Mouse (Mus musculus): Measurements from ENCODE around the gene Zbtb18. TPM values are rescaled to one million over a fixed set of nuclear protein-coding genes. Genes with fewer than 3 reads are reported as not detected.
"Not testable (repeated sequence)": the region's sequence is repeated elsewhere in the genome, so short reads cannot be mapped to it uniquely, and the experiment has no call there.

Zbtb18 gene
- polyA plus RNA-seq, 1 experiment from 2014 or later = 2.0 TPM

DNA sequence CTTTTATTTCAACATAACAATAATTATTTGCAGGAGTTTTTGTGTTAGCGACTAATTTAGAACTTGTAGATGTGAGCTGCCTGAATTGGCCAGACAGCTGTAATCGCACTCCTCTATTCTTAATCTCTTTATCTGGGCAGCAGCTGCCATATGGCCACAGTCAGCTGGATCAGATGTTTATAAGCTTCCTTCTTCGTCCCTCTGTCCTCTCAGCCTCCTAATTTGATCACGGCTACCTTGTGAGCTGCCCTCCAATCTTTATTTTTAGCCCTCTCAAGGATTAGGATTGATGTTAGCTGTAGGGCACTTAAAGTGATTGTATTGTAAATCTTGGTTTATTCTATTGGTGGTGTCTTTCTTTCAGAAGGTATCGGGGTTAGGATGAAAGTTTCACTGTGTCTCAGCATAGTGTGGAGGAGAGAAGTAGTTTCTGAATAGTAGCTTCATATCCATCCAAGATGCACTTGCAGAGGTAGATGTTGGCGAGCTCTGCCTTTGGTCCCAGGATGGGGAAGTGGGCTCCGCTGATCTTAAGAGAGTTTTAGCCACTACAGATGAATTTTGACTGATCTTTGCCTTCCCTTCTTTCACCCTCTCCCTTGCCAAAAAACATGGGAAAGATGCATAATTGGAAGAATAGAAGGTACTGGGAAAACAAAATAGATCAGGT, 3.4 kb downstream of the Zbtb18 start:
- no peak overlapping the region for H3K4me3 ChIP-seq (ENCODE audit: low read depth, low read length)
- TF ChIP-seq EP300 (IDR thresholded peaks at IDR 0.05) (no peak), CTCF (IDR thresholded peaks at IDR 0.05) (no peak)
- no peak overlapping the region for H3K9ac ChIP-seq (replicated peaks; ENCODE audit: low read depth)
- H3K4me1 ChIP-seq (ENCODE audit: insufficient read depth, low read depth, low read length) = peaks cover 14% of the 10 kb centered on the region
- no peak overlapping the region for H3K27ac ChIP-seq (ENCODE audit: low read length)
- H3K9me3 ChIP-seq (ENCODE audit: low read length) = no peaks in the 10 kb centered on the region
- no peaks in the 10 kb centered on the region for H3K27me3 ChIP-seq (replicated peaks; ENCODE audit: insufficient read depth, low read length)
- ATAC-seq = no peak
- peaks cover 10% of the 10 kb centered on the region; the same call in 1 of the 2 replicates for H3K36me3 ChIP-seq (ENCODE audit: insufficient read depth, low read length)
- H3K4me2 ChIP-seq (replicated peaks; ENCODE audit: low read depth, low read length) = no peak overlapping the region; the same call in 1 of the 2 replicates
- WGBS = 50% methylated on average over 7 of the region's 7 CpGs
- no peak for DNase-seq (ENCODE audit: low spot score)

- Histone ChIP-seq H3K4me2 (replicated peaks; ENCODE audit: low read depth, low read length) (no peak overlapping the region), H3K9me3 (ENCODE audit: low read length) (no peaks in the 10 kb centered on the region), H3K4me3 (ENCODE audit: low read depth, low read length) (no peak overlapping the region), H3K9ac (replicated peaks; ENCODE audit: low read depth) (no peak overlapping the region), H3K27ac (ENCODE audit: low read length) (no peak overlapping the region), H3K4me1 (ENCODE audit: insufficient read depth, low read depth, low read length) (peaks cover 14% of the 10 kb centered on the region), H3K36me3 (ENCODE audit: insufficient read depth, low read length) (peaks cover 10% of the 10 kb centered on the region; the same call in 1 of the 2 replicates), H3K27me3 (replicated peaks; ENCODE audit: insufficient read depth, low read length) (no peaks in the 10 kb centered on the region)
- DNase-seq (ENCODE audit: low spot score) (no peak), ATAC-seq (no peak)
- TF ChIP-seq CTCF (IDR thresholded peaks at IDR 0.05) (no peak), EP300 (IDR thresholded peaks at IDR 0.05) (no peak)
- WGBS = 48% methylated on average over 9 of the region's 9 CpGs
These were observed 4.9 kb downstream of the Zbtb18 start for GRCm38 (mm10) chr1:177447086-177447485.

GRCm38 (mm10) chr1:177447541-177448111, 5.5 kb downstream of the Zbtb18 start:
- Histone ChIP-seq H3K27ac (ENCODE audit: low read length) (no peak overlapping the region), H3K4me3 (ENCODE audit: low read depth, low read length) (no peak overlapping the region), H3K36me3 (ENCODE audit: insufficient read depth, low read length) (peaks cover 10% of the 10 kb centered on the region; the same call in 1 of the 2 replicates), H3K9me3 (ENCODE audit: low read length) (no peaks in the 10 kb centered on the region), H3K9ac (replicated peaks; ENCODE audit: low read depth) (no peak overlapping the region), H3K4me2 (replicated peaks; ENCODE audit: low read depth, low read length) (no peak overlapping the region), H3K27me3 (replicated peaks; ENCODE audit: insufficient read depth, low read length) (no peaks in the 10 kb centered on the region), H3K4me1 (ENCODE audit: insufficient read depth, low read depth, low read length) (peaks cover 14% of the 10 kb centered on the region)
- DNase-seq (ENCODE audit: low spot score) = no peak
- 77% methylated on average over 12 of the region's 12 CpGs for WGBS
- no peak for ATAC-seq
- no peak for TF ChIP-seq CTCF (IDR thresholded peaks at IDR 0.05)
- no peak for TF ChIP-seq EP300 (IDR thresholded peaks at IDR 0.05)

- Histone ChIP-seq H3K9me3 (ENCODE audit: low read length) (no peaks in the 10 kb centered on the region), H3K9ac (replicated peaks; ENCODE audit: low read depth) (no peak overlapping the region), H3K4me2 (replicated peaks; ENCODE audit: low read depth, low read length) (no peak overlapping the region), H3K4me1 (ENCODE audit: insufficient read depth, low read depth, low read length) (peaks cover 14% of the 10 kb centered on the region), H3K4me3 (ENCODE audit: low read depth, low read length) (no peak overlapping the region), H3K27ac (ENCODE audit: low read length) (no peak overlapping the region), H3K36me3 (ENCODE audit: insufficient read depth, low read length) (peaks cover 10% of the 10 kb centered on the region; the same call in 1 of the 2 replicates), H3K27me3 (replicated peaks; ENCODE audit: insufficient read depth, low read length) (no peaks in the 10 kb centered on the region)
- TF ChIP-seq EP300 (IDR thresholded peaks at IDR 0.05) (no peak), CTCF (IDR thresholded peaks at IDR 0.05) (no peak)
- no peak for ATAC-seq
- 92% methylated on average over 25 of the region's 25 CpGs for WGBS
- no peak for DNase-seq (ENCODE audit: low spot score)
These were observed 6.0 kb downstream of the Zbtb18 start for GRCm38 (mm10) chr1:177448121-177448561.

- Histone ChIP-seq H3K4me3 (ENCODE audit: low read depth, low read length) (no peak overlapping the region), H3K9ac (replicated peaks; ENCODE audit: low read depth) (no peak overlapping the region), H3K27me3 (replicated peaks; ENCODE audit: insufficient read depth, low read length) (no peaks in the 10 kb centered on the region), H3K4me1 (ENCODE audit: insufficient read depth, low read depth, low read length) (peaks cover 8% of the 10 kb centered on the region), H3K9me3 (ENCODE audit: low read length) (no peaks in the 10 kb centered on the region), H3K27ac (ENCODE audit: low read length) (no peak overlapping the region), H3K4me2 (replicated peaks; ENCODE audit: low read depth, low read length) (no peak overlapping the region), H3K36me3 (ENCODE audit: insufficient read depth, low read length) (peaks cover 10% of the 10 kb centered on the region; the same call in 1 of the 2 replicates)
- no peak for ATAC-seq
- 87% methylated on average over 2 of the region's 2 CpGs for WGBS
- no peak for TF ChIP-seq CTCF (IDR thresholded peaks at IDR 0.05)
- no peak for TF ChIP-seq EP300 (IDR thresholded peaks at IDR 0.05)
- no peak for DNase-seq (ENCODE audit: low spot score)
These were observed 6.8 kb downstream of the Zbtb18 start for GRCm38 (mm10) chr1:177448921-177449320.

DNA sequence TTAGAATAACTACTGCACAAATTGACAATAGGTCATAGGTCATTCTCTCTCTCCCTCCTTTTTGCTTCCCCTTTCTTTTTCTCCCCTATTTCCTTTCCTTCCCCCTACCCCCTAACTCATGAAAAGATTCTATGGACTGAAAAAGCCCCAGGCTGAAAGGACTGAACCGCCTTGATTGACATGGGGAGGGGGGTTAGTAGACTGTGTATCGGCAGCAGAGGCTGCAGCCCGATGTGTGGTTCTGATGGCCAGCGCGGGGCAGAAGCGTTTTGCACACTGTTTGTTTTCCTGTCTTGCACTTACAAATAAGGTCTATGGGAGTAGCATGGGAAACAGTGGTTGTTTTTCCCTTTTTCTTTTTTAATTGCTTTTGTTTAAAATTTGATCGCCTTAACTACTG, 7.7 kb downstream of the Zbtb18 start:
- DNase-seq (ENCODE audit: low spot score); H3K36me3 ChIP-seq (ENCODE audit: insufficient read depth, low read length); H3K4me3 ChIP-seq (ENCODE audit: low read depth, low read length); H3K27ac ChIP-seq (ENCODE audit: low read length); H3K27me3 ChIP-seq (replicated peaks; ENCODE audit: insufficient read depth, low read length); H3K4me2 ChIP-seq (replicated peaks; ENCODE audit: low read depth, low read length); H3K4me1 ChIP-seq (ENCODE audit: insufficient read depth, low read depth, low read length); H3K9ac ChIP-seq (replicated peaks; ENCODE audit: low read depth); ATAC-seq; H3K9me3 ChIP-seq (ENCODE audit: low read length): not testable (repeated sequence)
- 82% methylated on average over 7 of the region's 7 CpGs for WGBS
